Mouse (Mus musculus): ENCODE results near the gene Tmem201. TPM values are rescaled to one million over a fixed set of nuclear protein-coding genes. Genes with fewer than 3 reads are reported as not detected.
"Not testable (repeated sequence)": the region's sequence is repeated elsewhere in the genome, so short reads cannot be mapped to it uniquely, and the experiment has no call there.

Gene Tmem201
- 10 to 100 TPM; 68.1 to 73.2 TPM for total RNA-seq (2021)
- long read RNA-seq, full-length matches to known transcripts = 71 of 93 reads
- long read RNA-seq, partial matches to known transcripts = 4 of 93 reads
- long read RNA-seq, other reads (novel, unspliced or antisense) = 18 of 93 reads

DNA sequence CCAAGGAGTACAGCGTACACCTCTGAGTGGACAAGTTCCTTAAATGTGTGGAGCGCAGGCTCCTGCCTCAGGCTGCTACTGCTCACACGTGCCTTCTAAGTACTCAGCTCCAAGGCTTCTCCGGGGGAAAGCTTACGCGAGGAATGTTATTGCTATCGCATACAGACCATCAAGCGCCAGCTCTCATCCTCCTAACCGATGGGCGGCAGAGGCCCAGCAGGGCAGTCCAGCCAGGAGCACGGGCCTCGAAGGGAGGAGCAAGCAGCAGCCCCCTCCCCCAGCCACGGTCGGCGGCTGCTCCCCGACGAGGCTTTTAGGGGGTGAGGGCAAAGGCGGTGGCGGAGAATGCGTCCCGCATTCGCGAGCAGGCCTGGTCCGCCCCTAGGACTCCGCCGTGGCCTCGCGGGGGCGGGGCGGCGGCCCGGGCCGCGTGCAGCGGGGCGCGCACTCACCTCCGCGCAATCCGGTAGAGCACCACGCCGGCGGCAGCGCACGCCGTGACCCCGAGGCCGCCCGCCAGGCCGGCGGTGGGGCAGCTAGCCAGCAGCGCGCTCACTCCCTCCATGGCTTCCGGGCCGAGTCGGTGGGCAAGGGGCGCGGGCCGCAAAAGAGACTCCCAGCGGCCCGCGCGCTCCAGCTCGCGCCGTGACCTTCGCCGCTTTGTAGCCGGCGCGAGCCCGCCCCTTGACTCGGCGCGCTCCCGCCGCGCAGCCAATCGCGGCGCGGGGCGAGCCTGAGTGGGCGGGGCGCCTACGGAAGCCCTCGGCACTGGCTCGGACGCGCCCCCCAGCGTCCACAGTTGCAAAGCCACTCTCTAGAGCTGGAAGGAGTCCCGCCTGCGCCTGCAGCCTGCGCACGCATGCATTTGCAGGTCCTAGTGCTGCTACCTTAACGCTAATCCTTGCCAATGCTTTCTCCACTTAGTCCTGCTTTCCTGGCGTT is at the start of gene Tmem201:
Gene Tmem201 (minus strand): TSS at position 662 of the 942 bp plus-strand sequence.
- DNase-seq (ENCODE audit: low spot score in 2 of 2) = peak; percentile 91 to 97

DNA sequence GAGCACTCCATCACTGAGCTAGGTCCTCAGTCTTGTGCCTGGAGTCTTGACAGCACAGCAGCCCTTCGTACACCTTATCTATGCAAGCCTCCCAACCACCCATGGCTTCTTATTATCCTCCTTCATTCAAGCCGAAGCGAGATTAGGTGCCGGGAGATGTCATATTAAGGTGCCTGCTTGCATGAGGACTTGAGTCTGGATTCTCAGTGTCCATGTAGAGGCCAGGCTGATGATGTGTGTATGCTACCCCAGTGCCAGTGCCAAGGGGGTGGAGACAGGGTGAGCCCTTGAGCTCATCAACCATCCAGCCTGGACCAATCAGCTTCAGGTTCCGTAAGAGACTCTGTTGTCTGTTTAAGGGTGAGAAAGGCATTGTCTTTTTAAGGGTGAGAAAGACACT is 47.1 kb upstream of the Tmem201 start:
- DNase-seq (ENCODE audit: low spot score in 2 of 2) = no peak

DNA sequence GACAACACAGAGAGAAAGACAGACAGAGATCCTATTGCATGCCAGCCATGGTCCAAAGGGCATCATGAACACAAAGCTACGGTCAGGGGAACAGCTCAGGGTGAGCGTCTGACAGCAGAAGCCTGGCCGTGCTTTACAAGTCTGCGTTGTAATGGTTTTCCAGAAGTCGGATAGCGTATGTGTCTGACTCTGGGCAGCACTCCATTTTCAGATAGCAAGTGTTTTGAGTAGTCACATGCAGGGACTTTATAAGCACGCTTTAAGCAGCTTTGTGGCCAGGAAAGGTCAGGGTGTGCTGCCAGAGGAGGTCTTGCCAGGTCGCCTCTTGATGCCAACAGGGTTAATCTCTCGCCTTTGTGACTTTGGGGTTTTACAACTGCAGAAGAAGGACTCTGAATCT is 46.5 kb upstream of the Tmem201 start:
- DNase-seq (ENCODE audit: low spot score in 2 of 2) = no peak

DNA sequence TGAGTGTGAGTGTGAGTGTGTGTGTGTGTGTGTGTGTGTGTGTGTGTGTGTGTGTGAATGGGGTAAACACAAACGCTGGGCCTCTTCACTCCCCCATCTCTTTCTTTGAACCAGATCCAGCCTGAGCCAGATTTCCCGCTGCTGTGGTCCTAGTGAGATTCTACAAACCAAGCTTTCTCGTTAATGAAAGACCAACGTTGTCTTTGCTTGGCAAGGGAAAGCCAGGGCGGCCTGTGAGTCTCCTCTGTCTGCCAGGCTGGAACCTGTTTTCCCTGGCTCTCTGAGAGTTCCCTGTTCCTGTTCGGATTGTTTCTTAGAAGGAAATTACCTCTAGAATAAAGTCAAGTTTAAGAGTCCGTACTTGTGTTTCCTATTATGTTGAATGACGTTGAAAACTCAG is 45.1 kb upstream of the Tmem201 start:
- no peak for DNase-seq (ENCODE audit: low spot score in 2 of 2)

DNA sequence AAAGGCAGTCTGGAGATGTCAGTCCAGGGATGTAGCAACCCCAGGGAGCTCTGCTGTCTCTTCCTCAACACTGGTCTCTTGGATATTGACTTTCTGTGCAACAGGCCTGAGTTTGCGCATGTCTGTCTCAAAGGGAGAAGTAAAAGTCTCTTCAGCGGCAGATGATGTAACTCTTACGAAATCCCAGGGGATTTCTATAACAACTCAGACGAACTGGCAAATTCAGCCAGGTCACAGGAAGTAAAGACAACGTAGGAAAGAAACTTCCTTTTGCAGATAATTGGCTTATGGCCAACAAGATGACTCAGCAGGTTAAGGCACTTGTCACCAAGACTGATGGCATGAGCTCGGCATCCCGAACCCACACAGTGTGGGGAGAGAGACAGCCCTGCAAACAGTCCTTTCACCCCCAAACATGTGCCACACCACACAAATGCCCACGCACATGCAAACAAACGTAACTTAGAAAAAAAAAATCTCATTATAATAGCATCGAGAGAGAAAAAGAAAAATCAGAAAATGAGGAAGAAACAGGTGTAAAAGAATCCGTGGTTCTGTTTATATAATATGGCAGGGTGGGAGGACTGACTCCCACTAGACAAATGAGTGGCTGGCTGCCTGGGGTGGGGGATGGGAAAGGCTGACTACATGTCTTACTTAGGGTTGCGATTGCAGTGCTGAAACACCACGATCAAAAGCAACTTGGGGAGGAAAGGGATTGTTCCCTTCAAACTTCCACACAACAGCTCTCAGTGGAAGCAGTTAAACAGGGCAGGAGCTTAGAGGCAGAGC is 42.9 kb upstream of the Tmem201 start:
- peak in 1 of 2 experiments; percentile 71 for DNase-seq (ENCODE audit: low spot score in 2 of 2)

DNA sequence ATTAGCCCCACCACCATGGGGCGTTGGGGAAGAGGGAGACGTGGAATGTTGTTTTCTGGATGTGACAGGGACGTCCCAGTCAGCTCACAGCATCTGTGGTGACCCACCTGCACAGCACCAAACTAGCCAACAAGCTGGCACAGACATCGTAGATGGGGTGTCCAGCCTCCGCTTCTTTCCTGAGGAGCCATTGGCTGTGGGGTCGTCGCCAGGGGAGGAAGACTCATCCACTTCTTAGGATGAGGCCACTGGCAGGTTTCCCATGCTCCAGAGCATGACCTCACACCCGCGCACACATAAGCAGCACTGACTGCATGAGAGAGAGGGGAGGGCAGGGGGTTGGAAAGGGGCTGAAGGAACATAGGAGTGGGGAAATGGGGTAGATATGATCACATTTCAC is 42.1 kb upstream of the Tmem201 start:
- no peak for DNase-seq (ENCODE audit: low spot score in 2 of 2)

DNA sequence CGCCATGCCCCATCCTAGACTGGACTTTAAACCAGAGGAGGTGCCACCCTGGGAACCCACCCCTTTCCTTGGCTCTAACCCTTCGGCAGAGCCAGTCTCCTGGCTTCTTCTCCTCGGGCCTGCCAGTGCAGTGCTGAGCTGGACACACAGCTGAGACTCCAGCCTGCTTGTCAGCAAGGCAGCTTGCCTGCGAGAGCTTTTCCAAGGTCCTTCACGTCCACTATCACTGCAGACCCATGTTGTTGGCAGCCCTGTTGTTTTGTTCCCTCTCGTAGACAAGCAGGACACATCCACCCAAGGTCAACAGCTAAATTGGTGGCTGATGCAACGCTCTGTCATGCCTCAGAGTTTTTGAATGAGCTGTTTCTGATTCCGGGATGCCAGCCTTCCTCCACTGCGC is 39.3 kb upstream of the Tmem201 start:
- no peak for DNase-seq (ENCODE audit: low spot score in 2 of 2)

DNA sequence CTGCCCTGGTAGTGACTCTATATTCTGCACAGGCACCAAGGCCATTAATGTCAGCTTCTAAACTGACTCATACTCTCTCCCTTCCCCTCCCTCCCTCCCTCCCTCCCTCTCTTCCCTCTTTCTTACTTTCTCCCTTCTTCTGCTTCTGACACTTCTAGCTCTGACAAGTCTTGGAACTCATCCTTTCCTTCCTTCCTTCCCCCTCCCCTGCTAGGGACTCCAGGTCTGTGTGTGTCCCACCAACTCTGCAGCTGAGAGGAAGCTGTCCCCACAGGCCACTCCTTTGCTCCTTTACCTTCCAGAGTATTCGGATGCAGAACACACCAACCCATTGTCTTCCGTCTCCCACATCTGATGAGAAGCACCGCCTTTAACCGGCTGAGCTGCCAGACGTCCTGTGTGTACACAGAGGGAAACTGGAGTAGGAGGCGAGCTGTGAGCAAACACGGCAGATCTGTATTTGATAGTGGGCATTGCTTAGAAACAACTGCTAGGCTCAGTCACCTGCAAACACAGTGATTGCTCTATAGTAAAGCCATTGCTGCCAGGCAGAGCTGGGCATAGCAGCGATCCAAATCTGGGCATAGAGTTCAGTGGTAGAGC is 38.0 kb upstream of the Tmem201 start:
- DNase-seq (ENCODE audit: low spot score in 2 of 2) = no peak

DNA sequence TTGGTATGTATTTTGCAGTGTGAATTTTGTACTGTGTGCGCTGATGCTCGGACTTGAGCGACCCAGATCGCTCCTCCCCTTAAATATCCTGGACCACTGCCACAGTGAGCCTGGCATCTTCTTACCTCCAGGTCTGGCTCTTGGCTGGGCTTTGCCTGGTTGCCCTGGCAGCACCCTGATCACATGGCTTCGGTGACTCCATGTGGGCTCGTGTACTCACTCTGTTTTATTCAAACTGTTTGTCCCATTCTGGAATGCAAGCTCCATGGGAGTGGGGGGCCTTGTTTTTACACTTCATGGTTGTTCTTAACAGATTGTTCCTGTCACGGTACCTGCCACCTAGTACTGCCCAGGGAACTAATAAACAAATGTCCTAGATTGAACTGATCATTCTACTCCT is 37.5 kb upstream of the Tmem201 start:
- peak in 1 of 2 experiments; percentile 54 for DNase-seq (ENCODE audit: low spot score in 2 of 2)

DNA sequence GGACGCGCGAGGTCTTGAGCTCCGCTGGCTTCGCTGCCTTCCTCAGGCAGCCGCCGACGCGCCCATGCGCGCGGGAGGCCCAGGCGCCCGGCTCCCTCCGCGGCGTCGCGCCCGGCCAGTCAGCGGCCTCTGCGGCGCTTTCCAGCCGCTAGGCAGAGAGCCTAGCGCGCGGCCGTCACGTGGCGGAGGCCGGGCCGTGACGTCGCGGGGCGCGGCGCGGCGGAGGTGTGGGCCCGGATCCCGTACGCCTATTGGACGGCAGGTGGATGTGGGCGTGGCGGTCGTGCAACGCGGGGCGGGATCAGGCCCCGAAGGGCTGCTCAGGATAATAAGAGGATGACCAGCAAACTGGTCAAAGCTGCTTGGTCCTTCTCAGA is 36.2 kb upstream of the Tmem201 start, which contains the start of gene Slc25a33:
Gene Slc25a33 (minus strand): TSS at position 184 of the 377 bp plus-strand sequence.
- peak; percentile 95 to 98 for DNase-seq (ENCODE audit: low spot score in 2 of 2)

DNA sequence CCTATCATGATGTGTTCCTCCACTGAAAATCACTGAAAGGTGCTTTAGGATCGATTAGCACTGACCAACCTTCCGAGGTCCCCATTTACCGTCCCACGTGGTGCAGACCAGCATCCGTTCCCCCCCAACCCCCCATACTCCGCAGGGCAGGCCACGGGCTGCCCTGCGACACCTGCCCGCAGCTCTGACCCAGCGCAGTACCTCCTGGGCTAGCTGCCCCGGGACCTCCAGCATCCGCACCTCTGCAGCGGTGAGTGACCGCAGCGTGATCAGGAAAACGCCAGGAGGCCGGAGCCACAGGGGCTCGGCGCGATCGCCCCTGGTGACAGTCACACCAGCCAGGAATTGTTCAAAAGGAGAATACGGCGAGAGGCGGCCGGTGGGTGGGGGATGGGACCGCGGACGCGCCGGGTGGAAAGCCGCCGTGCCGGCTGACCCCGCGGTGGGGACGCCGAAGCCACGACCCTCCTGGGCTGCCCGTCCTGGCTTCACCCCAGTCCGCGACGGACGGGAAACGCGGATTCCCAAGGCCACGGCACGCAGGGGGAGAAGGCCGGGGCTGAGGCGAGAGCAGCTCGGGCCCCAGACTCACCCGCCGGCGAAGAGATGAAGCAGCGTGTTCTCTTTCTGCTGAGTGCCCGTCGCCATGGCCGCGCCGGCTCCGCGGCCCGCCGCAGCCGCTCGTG is 35.7 kb upstream of the Tmem201 start:
- DNase-seq (ENCODE audit: low spot score in 2 of 2) = no peak

DNA sequence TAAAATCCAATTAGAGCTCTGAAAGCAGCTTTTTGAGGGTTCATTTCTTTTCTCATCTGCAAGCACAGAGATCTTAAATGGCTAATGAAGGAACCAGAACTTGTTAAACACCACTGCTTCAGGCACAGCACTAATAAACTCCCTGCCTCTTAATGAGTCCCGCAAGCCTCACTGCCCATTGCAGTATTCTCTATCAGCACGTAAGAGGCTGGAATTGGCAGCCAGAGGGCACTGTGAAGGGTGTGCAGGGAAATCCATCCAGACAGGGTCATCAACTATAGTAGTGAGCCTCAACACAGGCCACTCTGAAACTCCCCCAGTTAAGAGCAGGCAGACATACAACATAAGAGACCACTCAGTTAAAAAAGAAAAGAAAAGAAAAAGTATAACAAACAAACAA is 34.5 kb upstream of the Tmem201 start:
- DNase-seq (ENCODE audit: low spot score in 2 of 2) = no peak

DNA sequence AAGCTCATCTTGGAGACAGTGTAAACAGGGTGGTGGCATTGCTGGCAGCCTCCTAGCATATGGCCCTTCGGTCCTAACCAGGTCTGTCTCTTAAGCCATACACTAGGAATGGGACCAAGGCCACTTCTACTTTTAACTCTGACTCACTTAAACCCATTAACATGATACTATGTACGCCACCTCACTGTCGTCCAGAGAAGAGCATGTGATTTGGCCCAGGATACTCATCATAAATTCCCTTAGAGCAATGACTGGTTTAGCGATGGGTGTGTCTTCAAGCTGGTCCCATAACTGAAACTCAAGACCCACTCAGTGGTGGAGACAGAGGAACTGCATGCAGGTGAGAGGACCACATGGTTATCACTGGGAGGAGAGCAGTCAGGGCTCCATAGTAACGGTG is 27.4 kb upstream of the Tmem201 start:
- DNase-seq (ENCODE audit: low spot score in 2 of 2) = no peak

DNA sequence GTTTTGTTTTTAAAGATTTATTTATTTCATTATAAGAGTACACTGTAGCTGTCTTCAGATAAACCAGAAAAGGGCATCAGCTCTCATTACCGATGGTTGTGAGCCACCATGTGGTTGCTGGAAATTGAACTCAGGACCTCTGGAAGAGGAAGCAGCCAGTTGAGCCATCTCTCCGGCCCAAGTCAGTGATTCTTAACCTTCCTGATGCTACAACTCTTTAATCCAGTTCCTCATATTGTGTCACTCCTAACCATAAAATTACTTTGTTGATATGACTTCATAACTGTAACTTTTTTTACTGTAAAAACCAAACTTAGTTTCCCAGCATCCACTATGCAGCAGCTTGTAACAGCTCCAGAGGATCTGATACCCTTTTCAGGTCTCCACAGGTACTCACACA is 25.5 kb upstream of the Tmem201 start:
- DNase-seq (ENCODE audit: low spot score in 2 of 2) = no peak

DNA sequence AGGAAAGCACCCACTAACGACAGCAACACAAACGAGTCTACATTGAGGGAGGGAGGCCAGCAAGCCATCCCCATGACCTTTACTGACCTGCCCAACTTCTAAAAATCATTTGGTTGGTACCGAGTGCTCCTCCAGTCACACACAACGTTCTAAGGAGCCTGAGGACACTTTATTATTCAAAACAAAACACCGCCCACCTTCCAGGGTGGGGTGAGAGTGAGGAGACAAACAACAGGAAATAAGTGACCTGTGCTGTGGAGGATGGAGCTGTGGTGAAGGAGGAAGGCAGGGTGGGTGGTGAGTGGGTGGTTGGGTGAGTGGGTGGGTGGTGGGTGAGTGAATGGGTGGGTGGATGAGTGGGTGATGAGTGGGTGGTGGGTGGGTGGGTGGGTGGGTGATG is 21.7 kb upstream of the Tmem201 start:
- no peak for DNase-seq (ENCODE audit: low spot score in 2 of 2)

DNA sequence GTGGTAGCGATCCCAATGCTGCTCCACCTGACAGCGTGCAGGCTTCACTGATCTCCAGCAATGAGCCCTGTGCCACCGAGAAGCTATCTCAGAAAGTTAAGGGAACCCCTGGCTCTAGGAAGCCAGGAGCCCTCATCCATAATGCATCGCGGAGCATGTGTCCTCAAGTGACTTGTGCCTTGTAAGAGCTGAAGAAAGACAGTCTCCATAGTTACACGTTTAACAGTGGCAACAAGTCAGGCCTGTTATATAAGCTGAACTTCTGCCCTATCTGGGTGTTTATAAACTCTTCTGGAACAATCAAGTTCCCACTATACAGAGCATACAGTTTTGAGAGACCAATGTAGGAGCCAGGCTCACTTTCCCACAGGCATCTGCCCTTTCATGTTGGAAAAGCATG is 20.6 kb upstream of the Tmem201 start:
- no peak for DNase-seq (ENCODE audit: low spot score in 2 of 2)

DNA sequence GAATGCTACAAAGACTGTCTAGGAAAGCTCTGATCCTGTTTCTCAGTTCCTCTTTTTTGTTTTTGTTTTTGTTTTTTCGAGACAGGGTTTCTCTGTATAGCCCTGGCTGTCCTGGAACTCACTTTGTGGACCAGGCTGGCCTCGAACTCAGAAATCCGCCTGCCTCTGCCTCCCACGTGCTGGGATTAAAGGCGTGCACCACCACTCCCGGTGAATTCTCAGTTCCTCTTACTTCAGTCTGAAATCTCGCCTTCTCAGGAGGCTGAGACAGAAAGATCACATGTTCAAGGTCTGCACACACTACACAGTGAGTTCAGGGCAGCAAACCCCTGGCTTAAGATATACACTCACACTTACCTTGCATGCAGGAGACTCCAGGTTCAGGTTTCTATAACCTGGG is 18.7 kb upstream of the Tmem201 start:
- not testable (repeated sequence) for DNase-seq (ENCODE audit: low spot score in 2 of 2)

DNA sequence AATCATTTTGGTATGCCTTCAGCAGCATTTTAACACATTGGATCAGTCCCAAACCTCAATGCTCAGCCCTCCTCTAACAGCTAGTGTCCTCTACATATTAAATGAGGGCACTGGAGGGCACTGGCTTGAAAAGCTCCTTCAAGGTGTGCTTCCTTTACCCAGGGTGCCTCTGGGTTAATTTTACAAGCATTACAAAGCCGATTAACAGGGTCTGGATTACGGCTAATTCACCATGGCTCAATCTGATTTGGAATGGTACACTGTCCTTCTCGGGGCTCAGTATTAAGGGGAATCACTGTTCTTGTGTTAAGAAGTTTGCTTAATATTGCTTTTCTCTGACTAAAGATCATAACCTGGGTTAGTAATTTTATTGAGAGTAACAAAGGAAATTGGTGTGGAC is 15.0 kb upstream of the Tmem201 start:
- DNase-seq (ENCODE audit: low spot score in 2 of 2) = no peak

DNA sequence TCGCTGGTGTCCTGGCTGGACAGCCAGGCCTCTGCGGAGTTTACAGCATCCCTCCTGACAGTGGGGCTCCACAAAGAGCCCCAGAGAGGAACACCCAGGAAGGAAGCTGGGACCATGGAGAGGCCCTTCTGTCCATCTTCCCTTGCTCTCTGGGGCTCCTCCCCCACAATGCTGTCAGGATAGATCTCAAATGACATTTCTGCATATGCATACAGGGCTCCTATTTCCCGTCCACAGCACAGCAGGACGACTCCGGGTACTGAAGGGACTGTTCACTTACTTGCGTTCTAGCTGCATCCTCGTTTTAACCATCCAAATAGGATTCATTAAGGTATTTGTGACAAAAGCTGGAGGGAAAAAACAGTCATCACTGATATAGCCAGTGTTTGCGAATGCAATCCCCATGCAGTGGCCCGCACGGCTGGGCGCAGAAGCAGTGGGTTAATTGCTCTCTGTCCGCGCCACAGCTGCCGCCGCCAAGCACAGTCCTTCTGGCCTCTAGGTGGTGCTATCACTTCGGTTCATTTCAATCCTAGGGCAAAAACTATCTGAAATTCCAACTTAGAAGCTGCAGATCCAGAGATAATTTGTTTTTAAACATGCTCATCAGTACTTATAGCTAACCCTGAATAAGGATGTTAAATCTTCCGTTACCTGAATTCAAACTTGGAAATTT is 14.4 kb upstream of the Tmem201 start:
- peak; percentile 56 to 80 for DNase-seq (ENCODE audit: low spot score in 2 of 2)

DNA sequence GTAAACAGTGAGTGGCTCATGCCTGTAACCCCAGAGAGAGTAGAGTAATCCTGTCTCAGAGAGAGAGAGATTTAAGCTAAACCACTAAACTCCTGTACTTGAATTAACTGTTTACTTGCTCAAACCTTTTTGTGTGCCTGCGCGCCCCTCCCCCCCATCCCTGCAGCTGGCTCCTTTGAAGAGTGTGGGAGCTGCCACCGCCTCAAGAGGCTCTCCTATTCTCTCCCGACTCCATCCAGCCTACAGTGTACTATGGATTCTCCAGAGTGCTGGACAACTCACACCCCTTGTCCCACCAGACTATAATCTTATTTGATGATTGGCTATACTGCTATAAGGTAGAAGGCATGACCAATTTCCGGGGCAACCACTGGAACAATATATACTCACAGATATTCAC is 12.8 kb upstream of the Tmem201 start:
- no peak for DNase-seq (ENCODE audit: low spot score in 2 of 2)
